Mouse (Mus musculus): ENCODE data around the gene Hspb11. TPM values are rescaled to one million over a fixed set of nuclear protein-coding genes. Genes with fewer than 3 reads are reported as not detected.

Hspb11 gene
- polyA plus RNA-seq, 1 experiment from 2014 or later, result 25.5 TPM

- H3K36me3 ChIP-seq (ENCODE audit: control insufficient read depth, insufficient read depth), result no peaks in the 10 kb centered on the region; the same call in 1 of the 2 replicates
- H3K4me1 ChIP-seq (replicated peaks; ENCODE audit: control insufficient read depth, insufficient read depth, low read length), result no peaks in the 10 kb centered on the region
- no peak overlapping the region for H3K4me3 ChIP-seq (ENCODE audit: low read depth, low read length)
- no peak overlapping the region for H3K27ac ChIP-seq (ENCODE audit: low read depth, low read length)
- WGBS, result 61% methylated on average over 5 of the region's 5 CpGs
- no peak for ATAC-seq
- H3K4me2 ChIP-seq (replicated peaks; ENCODE audit: low read depth), result no peak overlapping the region
- no peaks in the 10 kb centered on the region for H3K9me3 ChIP-seq (ENCODE audit: control insufficient read depth)
- H3K9ac ChIP-seq (ENCODE audit: low read depth, low read length), result no peak overlapping the region
- TF ChIP-seq CTCF (IDR thresholded peaks at IDR 0.05; ENCODE audit: low read depth), result no peak
- no peaks in the 10 kb centered on the region for H3K27me3 ChIP-seq (replicated peaks; ENCODE audit: control insufficient read depth, insufficient read depth, low read length)
Observed at GRCm38 (mm10) chr4:107274511-107274910, 21.1 kb downstream of the Hspb11 start.

DNA sequence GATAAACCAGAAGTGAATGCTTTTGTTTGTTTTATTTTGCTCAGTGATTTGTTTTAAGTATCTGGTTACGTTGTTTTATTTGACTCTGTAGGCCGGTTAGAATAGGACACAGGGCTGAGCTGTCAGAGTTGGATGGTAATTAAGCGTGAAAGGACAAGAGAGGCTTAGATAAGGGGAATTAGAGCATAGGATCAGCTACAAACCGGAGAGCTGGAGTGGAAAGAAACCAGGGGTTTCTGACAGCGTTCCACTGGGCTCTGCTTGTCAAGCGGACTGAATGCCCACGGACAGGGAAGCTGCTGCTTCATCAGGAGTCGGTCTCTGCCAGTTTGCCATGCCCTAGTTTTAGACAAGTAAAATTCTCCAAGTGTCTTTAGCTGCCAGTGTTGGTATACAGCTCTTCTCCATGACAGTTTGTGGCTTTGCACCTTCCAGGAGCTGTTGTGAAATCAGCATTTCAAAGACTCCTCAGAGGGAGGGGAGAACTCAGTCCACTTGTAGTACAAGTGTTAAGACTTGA lies 24.9 kb downstream of the Hspb11 start:
- no peak overlapping the region for H3K27ac ChIP-seq (ENCODE audit: low read depth, low read length)
- H3K4me2 ChIP-seq (replicated peaks; ENCODE audit: low read depth), result no peak overlapping the region
- H3K4me3 ChIP-seq (ENCODE audit: low read depth, low read length), result no peak overlapping the region
- no peak for TF ChIP-seq CTCF (IDR thresholded peaks at IDR 0.05; ENCODE audit: low read depth)
- WGBS, result 52% methylated on average over 8 of the region's 8 CpGs
- H3K27me3 ChIP-seq (replicated peaks; ENCODE audit: control insufficient read depth, insufficient read depth, low read length), result no peaks in the 10 kb centered on the region
- no peaks in the 10 kb centered on the region for H3K4me1 ChIP-seq (replicated peaks; ENCODE audit: control insufficient read depth, insufficient read depth, low read length)
- no peaks in the 10 kb centered on the region for H3K9me3 ChIP-seq (ENCODE audit: control insufficient read depth)
- ATAC-seq, result no peak
- no peaks in the 10 kb centered on the region; the same call in none of the 2 replicates for H3K36me3 ChIP-seq (ENCODE audit: control insufficient read depth, insufficient read depth)
- H3K9ac ChIP-seq (ENCODE audit: low read depth, low read length), result no peak overlapping the region

DNA sequence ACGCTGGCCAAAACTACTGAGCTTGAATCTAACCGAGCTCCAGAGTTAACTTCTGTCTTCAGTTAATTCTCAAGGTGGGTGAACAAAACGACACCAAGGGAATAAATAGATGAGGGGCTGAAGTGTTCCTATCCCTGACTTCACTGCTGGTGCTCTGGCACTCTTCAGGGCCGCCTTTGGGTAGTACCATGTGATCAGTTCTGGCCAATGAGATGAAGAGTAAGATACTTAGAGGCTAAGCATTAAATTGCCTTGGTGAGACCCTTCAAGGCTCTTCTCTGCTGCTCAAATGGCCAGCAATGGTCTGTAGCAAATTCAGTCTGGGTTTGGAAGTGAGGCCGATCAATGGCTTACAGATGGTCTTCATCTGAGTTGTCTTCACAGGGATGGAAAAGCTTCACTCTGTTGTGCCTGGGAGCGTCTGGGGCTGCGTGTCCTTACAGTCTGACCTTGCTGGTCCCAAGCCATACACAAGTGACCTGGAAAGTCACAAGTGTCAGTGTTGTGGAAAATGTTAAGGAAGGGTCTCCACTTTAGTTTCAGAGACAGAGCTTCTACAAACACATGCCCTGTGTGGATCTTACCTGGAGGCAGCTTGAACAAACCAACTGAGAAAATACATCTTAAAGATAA lies 27.6 kb downstream of the Hspb11 start:
- no peaks in the 10 kb centered on the region for H3K9me3 ChIP-seq (ENCODE audit: control insufficient read depth)
- no peak overlapping the region for H3K4me2 ChIP-seq (replicated peaks; ENCODE audit: low read depth)
- H3K4me3 ChIP-seq (ENCODE audit: low read depth, low read length), result no peak overlapping the region
- no peaks in the 10 kb centered on the region; the same call in 1 of the 2 replicates for H3K36me3 ChIP-seq (ENCODE audit: control insufficient read depth, insufficient read depth)
- 81% methylated on average over 7 of the region's 7 CpGs for WGBS
- no peak overlapping the region for H3K27ac ChIP-seq (ENCODE audit: low read depth, low read length)
- H3K9ac ChIP-seq (ENCODE audit: low read depth, low read length), result no peak overlapping the region
- no peaks in the 10 kb centered on the region for H3K27me3 ChIP-seq (replicated peaks; ENCODE audit: control insufficient read depth, insufficient read depth, low read length)
- H3K4me1 ChIP-seq (replicated peaks; ENCODE audit: control insufficient read depth, insufficient read depth, low read length), result no peaks in the 10 kb centered on the region
- no peak for TF ChIP-seq CTCF (IDR thresholded peaks at IDR 0.05; ENCODE audit: low read depth)
- ATAC-seq, result no peak

DNA sequence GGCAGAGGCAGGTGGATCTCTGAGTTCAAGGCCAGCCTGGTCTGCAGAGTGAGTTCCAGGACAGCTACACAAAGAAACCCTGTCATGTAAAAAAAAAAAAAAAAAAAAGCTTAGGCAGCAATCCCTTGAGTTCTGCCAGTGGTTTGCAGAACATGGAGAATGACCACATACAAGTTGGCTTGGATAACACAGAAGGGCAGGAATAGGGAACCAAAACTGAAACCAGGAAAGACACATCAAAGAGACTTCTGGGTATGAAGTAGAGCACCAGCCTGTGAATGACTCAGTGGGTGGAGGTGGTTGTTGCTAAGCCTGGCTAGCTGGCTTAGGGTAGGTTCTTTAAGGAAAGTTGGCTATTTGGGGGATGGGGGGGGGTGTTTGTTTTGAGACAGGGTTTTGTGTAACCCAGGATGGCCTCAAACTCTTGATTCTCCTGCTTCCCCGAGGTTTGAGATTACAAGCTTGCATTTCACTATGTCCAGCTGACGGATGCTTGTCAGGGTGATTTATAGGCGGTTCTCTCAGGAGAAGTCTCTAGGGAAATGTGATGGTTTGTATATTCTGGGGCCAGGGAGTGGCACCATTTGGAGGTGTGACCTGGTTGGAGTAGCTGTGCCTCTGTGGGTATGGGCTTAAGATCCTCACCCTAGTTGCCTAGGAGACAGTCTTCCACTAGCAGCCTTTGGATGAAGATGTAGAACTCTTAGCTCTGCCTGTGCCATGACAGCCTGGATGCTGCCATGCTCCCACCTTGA lies 32.2 kb downstream of the Hspb11 start:
- H3K27ac ChIP-seq (ENCODE audit: low read depth, low read length), result no peak overlapping the region
- 59% methylated on average over 3 of the region's 3 CpGs for WGBS
- H3K9ac ChIP-seq (ENCODE audit: low read depth, low read length), result no peak overlapping the region
- no peak overlapping the region for H3K4me3 ChIP-seq (ENCODE audit: low read depth, low read length)
- no peaks in the 10 kb centered on the region for H3K27me3 ChIP-seq (replicated peaks; ENCODE audit: control insufficient read depth, insufficient read depth, low read length)
- no peaks in the 10 kb centered on the region for H3K4me1 ChIP-seq (replicated peaks; ENCODE audit: control insufficient read depth, insufficient read depth, low read length)
- no peaks in the 10 kb centered on the region for H3K36me3 ChIP-seq (ENCODE audit: control insufficient read depth, insufficient read depth)
- peak; percentile 49 for ATAC-seq
- no peaks in the 10 kb centered on the region for H3K9me3 ChIP-seq (ENCODE audit: control insufficient read depth)
- H3K4me2 ChIP-seq (replicated peaks; ENCODE audit: low read depth), result no peak overlapping the region
- TF ChIP-seq CTCF (IDR thresholded peaks at IDR 0.05; ENCODE audit: low read depth), result no peak

GRCm38 (mm10) chr4:107286386-107286785 lies 33.0 kb downstream of the Hspb11 start:
- no peak for TF ChIP-seq CTCF (IDR thresholded peaks at IDR 0.05; ENCODE audit: low read depth)
- Histone ChIP-seq H3K4me2 (replicated peaks; ENCODE audit: low read depth) (no peak overlapping the region), H3K27ac (ENCODE audit: low read depth, low read length) (no peak overlapping the region), H3K9me3 (ENCODE audit: control insufficient read depth) (no peaks in the 10 kb centered on the region), H3K9ac (ENCODE audit: low read depth, low read length) (no peak overlapping the region), H3K27me3 (replicated peaks; ENCODE audit: control insufficient read depth, insufficient read depth, low read length) (no peaks in the 10 kb centered on the region), H3K4me3 (ENCODE audit: low read depth, low read length) (no peak overlapping the region), H3K4me1 (replicated peaks; ENCODE audit: control insufficient read depth, insufficient read depth, low read length) (no peaks in the 10 kb centered on the region), H3K36me3 (ENCODE audit: control insufficient read depth, insufficient read depth) (no peaks in the 10 kb centered on the region)
- WGBS, result 94% methylated on average over 8 of the region's 8 CpGs
- no peak for ATAC-seq

DNA sequence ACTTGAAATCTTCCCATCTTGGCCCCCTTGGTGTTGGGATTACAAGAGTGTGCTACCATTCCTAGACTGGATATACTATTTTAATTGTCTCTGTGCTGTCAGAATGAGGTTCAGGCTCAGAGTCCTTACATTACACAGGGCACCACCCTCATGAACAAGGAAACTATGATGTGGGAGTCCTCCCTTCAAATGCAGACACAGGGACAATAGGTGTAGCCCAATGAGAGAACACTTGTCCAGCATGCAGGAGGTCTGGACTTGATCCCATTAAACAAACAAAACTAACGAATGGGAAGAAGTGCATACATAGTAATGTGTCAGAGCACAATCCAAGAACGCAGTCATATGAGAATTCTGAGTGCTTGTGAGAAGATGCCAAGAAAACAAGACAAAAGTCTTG lies 34.1 kb downstream of the Hspb11 start:
- Histone ChIP-seq H3K9me3 (ENCODE audit: control insufficient read depth) (no peaks in the 10 kb centered on the region), H3K27ac (ENCODE audit: low read depth, low read length) (no peak overlapping the region), H3K4me3 (ENCODE audit: low read depth, low read length) (no peak overlapping the region), H3K27me3 (replicated peaks; ENCODE audit: control insufficient read depth, insufficient read depth, low read length) (no peaks in the 10 kb centered on the region), H3K4me2 (replicated peaks; ENCODE audit: low read depth) (no peak overlapping the region), H3K36me3 (ENCODE audit: control insufficient read depth, insufficient read depth) (no peaks in the 10 kb centered on the region), H3K4me1 (replicated peaks; ENCODE audit: control insufficient read depth, insufficient read depth, low read length) (no peaks in the 10 kb centered on the region), H3K9ac (ENCODE audit: low read depth, low read length) (no peak overlapping the region)
- WGBS, result 72% methylated on average over 2 of the region's 2 CpGs
- no peak for TF ChIP-seq CTCF (IDR thresholded peaks at IDR 0.05; ENCODE audit: low read depth)
- ATAC-seq, result no peak
